Mouse (Mus musculus) ES-Bruce4 (cell line): ENCODE measurements around the gene Immp2l. TPM values are rescaled to one million over a fixed set of nuclear protein-coding genes. Genes with fewer than 3 reads are reported as not detected.
A peak's percentile ranks its signal among the peaks of the same experiment; 100 is the strongest.

Experiments used
- H3K27ac ChIP-seq: 2 replicates; pipeline ENCODE4 v1.5.1; 2012; ENCODE audit warnings: low read length, inconsistent platforms; ENCODE audit not compliant: insufficient read depth
- H3K27me3 ChIP-seq: 2 replicates; pipeline ENCODE4 v1.6.1; 2012; ENCODE audit warnings: mild to moderate bottlenecking, low read length, inconsistent platforms; ENCODE audit not compliant: control insufficient read depth, poor library complexity, insufficient read depth, severe bottlenecking
- H3K36me3 ChIP-seq: 2 replicates; pipeline ENCODE4 v1.6.1; 2012; ENCODE audit warnings: inconsistent platforms, mild to moderate bottlenecking, low read length, moderate library complexity; ENCODE audit not compliant: control insufficient read depth, poor library complexity, insufficient read depth, severe bottlenecking
- H3K4me1 ChIP-seq: one replicate; pipeline ENCODE4 v1.8.1; 2011; ENCODE audit warnings: low read length; ENCODE audit not compliant: control insufficient read depth, insufficient read depth
- H3K4me3 ChIP-seq: 2 replicates; pipeline ENCODE4 v1.5.1; 2011; ENCODE audit warnings: low read depth, mild to moderate bottlenecking, low read length
- H3K9ac ChIP-seq: 2 replicates; pipeline ENCODE4 v1.6.1; 2012; ENCODE audit warnings: low read depth, mild to moderate bottlenecking, inconsistent platforms; ENCODE audit not compliant: poor library complexity, severe bottlenecking
- H3K9me3 ChIP-seq: replicated peaks from 2 replicates; pipeline ENCODE4 v1.6.1; 2012; ENCODE audit warnings: mild to moderate bottlenecking, low read length, inconsistent platforms; ENCODE audit not compliant: control insufficient read depth, poor library complexity, insufficient read depth, severe bottlenecking
- CTCF ChIP-seq: IDR thresholded peaks from one replicate; pipeline ENCODE4 v1.8.1; 2011; ENCODE audit warnings: low read depth, low read length
- EP300 ChIP-seq: IDR thresholded peaks from 2 replicates; pipeline ENCODE4 v1.6.1; 2011; ENCODE audit warnings: low read depth, low read length; ENCODE audit not compliant: insufficient read depth
- POLR2A ChIP-seq: IDR thresholded peaks from one replicate; pipeline ENCODE4 v1.8.1; 2011; ENCODE audit warnings: low read length; ENCODE audit not compliant: insufficient read depth
- polyA plus RNA-seq: library from polyadenylated mRNA; stranded (reverse); fragments of >200 nt; gene quantifications from 2 replicates; pipeline ENCODE4 v1.2.4, GENCODE M21; 2011; ENCODE audit warnings: low read depth; ENCODE audit not compliant: missing spikeins, insufficient read depth, insufficient read length

The Immp2l gene
- polyA plus RNA-seq, 1 experiment = 15.5 TPM

- Histone ChIP-seq H3K4me1 (no peaks in the 10 kb centered on the region), H3K9me3 (no peaks in the 10 kb centered on the region), H3K27ac (no peak overlapping the region), H3K9ac (no peak overlapping the region), H3K36me3 (no peaks in the 10 kb centered on the region), H3K27me3 (no peaks in the 10 kb centered on the region), H3K4me3 (no peak overlapping the region)
- TF ChIP-seq POLR2A (no peak), EP300 (no peak), CTCF (no peak)
These were observed 497.8 kb downstream of the Immp2l start for GRCm38 (mm10) chr12:41521671-41522070.

GRCm38 (mm10) chr12:41526688-41527087 lies 502.8 kb downstream of the Immp2l start:
- H3K9me3 ChIP-seq = no peaks in the 10 kb centered on the region
- no peak for TF ChIP-seq POLR2A
- no peak for TF ChIP-seq EP300
- TF ChIP-seq CTCF = no peak
- no peaks in the 10 kb centered on the region for H3K27me3 ChIP-seq
- no peak overlapping the region for H3K4me3 ChIP-seq
- H3K36me3 ChIP-seq = no peaks in the 10 kb centered on the region
- H3K4me1 ChIP-seq = no peaks in the 10 kb centered on the region
- no peak overlapping the region for H3K9ac ChIP-seq
- no peak overlapping the region for H3K27ac ChIP-seq

DNA sequence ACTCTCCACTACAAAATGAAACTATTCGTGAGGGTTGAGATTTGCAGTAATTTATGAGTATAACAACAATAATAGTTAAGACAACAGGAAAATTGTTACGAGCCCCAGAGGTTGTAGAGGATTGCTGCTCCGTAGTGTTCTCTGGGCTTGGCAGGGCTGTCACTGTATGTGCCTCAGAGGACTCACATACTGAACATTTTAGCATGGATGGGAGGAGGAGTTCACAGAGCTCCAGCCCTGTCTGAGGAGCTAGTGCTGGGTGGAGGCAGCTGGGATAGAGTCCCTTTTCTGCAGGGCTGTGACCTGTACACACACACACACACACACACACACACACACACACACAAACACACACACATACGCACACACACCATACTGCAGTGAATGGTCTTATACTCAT lies 504.5 kb downstream of the Immp2l start:
- Histone ChIP-seq H3K4me1 (no peaks in the 10 kb centered on the region), H3K9ac (no peak overlapping the region), H3K4me3 (no peak overlapping the region), H3K9me3 (no peaks in the 10 kb centered on the region), H3K27me3 (no peaks in the 10 kb centered on the region), H3K27ac (no peak overlapping the region), H3K36me3 (no peaks in the 10 kb centered on the region)
- TF ChIP-seq EP300 (no peak), POLR2A (no peak), CTCF (no peak)

- Histone ChIP-seq H3K9me3 (no peaks in the 10 kb centered on the region), H3K27me3 (no peaks in the 10 kb centered on the region), H3K36me3 (no peaks in the 10 kb centered on the region), H3K27ac (no peak overlapping the region), H3K4me3 (no peak overlapping the region), H3K4me1 (no peaks in the 10 kb centered on the region), H3K9ac (no peak overlapping the region)
- TF ChIP-seq POLR2A (no peak), EP300 (no peak), CTCF (no peak)
These were observed 516.1 kb downstream of the Immp2l start for GRCm38 (mm10) chr12:41539989-41540388.

GRCm38 (mm10) chr12:41551578-41551977 lies 527.7 kb downstream of the Immp2l start:
- TF ChIP-seq POLR2A (no peak), CTCF (no peak), EP300 (no peak)
- Histone ChIP-seq H3K9ac (no peak overlapping the region), H3K4me1 (no peaks in the 10 kb centered on the region), H3K36me3 (no peaks in the 10 kb centered on the region), H3K27ac (no peak overlapping the region), H3K9me3 (no peaks in the 10 kb centered on the region), H3K27me3 (no peaks in the 10 kb centered on the region), H3K4me3 (no peak overlapping the region)

DNA sequence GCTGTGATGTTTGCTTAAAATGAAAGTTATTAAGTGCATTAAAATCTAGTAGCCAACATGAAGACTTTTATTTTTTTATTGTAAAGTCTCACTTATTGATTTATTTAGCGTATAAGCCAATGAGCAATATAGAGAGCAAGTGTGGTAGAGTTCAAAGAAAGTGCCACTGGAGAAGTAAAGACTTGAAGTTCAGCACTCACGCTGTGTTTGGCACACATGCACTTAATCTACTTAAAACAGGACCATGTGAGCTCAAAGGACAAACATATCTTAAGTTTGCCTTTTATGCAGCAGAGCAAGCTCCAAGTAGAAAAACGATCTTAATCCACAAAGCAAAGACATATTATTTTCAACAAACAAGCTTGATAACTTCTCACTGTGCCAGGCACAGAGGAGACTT lies 533.9 kb downstream of the Immp2l start:
- no peak overlapping the region for H3K9ac ChIP-seq
- H3K27ac ChIP-seq = peak overlapping the region; percentile 16; the same call in 1 of the 2 replicates
- peaks cover 2% of the 10 kb centered on the region for H3K4me1 ChIP-seq
- no peaks in the 10 kb centered on the region for H3K27me3 ChIP-seq
- no peak overlapping the region for H3K4me3 ChIP-seq
- no peaks in the 10 kb centered on the region for H3K36me3 ChIP-seq
- no peak for TF ChIP-seq EP300
- TF ChIP-seq CTCF = no peak
- no peak for TF ChIP-seq POLR2A
- H3K9me3 ChIP-seq = no peaks in the 10 kb centered on the region
